Mouse (Mus musculus): ENCODE results near the gene Arhgap42.

Arhgap42 gene

DNA sequence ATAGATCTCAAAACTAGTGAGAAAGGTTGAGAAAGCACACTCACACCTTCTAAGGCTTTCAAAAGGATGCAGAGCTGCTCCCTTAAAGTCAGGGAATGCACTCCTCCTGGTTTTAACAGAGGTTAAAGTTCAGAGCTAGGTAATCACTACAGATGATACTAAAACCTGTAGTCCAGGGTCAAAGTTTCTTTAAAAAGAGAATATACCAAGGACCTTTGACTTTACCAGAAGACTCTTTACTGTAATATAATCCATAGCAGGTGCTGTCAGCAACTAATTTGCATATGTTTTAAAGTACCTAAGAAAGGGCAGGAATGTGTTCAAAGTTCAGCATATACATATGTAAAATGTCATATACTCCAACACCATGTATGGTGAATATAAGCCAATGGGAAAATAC lies 30.7 kb downstream of the Arhgap42 start:
- no peak for DNase-seq (ENCODE audit: low spot score)

DNA sequence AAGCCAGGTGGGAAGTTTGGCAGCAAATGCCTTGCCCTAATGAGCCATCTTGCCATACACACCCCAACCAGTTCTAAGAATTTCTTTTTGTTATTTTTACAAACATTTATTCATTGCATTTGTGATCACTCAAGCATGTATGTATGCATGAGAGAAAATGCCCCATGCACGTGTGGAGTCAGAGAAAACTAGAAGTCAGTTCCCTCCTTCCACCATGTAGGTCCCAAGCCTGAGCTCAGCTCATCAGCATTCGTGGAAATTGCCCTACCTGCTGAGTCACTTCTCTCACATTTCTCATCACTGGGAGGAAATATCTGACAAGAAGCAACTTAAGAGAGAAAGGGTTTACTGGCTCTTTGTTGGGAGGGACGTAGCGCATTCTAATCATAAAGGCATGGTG lies 31.6 kb downstream of the Arhgap42 start:
- no peak for DNase-seq (ENCODE audit: low spot score)

DNA sequence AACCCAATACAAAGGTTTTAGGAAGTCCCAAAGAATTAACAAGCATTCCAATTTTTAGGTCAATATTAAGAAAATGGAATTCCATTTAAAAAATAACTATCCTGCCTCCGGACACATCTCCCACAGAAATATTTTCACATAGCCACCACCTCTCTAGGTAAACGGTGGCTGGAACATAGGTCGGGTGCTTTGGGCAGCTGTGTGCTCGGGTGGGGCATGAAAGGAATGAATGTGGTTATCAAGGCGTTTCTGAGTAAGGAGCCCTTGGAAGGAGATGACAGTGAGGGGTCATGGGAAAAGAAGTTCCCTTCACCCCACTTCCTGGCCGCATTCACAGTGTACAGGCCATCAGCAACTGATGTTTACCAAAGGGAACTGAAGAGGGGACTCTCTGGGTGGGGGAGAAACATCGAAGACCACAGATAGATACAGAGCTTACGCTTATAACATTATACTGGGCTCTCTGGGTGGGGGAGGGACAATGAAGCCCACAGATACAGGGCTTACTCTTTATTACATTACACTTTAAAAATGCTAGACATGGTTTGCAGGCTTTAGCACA lies 38.0 kb downstream of the Arhgap42 start:
- DNase-seq (ENCODE audit: low spot score): no peak

DNA sequence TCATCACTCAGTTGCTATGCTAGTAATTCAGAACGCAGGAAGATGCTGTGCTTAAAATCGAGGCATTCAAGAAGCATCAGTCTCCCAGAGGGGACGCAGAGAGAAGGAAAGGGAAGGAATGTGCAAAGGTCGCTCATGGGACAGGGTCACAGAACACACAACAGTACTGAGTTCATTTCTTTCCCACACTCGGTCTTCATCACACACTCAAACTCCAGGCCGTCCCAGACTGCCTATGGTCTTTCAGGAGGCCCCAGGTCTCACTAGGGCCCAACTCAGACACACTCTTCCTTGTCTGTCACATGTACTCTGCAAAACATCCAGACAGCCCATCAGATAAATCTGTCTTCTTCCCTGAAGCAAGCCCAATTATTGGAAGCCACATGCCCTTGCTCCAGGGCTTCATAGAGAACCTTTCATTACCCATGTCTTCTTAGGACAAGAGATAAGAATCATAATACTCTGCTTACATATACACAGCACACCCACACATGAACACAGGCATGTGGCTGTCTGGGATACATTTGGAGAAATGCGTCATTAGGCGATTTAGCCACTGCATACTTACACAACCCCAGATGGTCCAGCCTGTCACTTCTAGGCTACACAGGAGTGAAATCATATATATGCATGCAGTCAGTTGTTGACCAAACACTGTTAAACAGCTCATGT lies 39.6 kb downstream of the Arhgap42 start:
- DNase-seq (ENCODE audit: low spot score): no peak

DNA sequence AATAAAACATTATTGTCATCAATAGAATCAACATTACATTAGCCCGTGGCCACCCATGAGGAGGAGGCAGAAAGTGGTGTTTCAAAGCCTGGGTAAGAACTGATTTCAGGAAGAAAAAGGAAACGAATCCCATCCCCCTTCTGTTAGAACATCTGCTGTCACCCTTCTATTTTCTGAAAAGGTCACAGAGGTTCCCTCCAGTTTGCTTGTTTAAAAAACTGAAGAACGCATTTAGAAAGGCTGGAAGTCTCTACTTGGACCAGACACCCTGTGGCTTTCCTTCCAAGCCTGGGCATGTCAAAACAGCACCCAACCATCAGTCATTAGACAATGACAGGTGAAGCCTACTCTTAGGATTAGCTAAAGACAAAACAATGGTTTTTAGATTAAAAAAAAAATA lies 40.3 kb downstream of the Arhgap42 start:
- no peak for DNase-seq (ENCODE audit: low spot score)

DNA sequence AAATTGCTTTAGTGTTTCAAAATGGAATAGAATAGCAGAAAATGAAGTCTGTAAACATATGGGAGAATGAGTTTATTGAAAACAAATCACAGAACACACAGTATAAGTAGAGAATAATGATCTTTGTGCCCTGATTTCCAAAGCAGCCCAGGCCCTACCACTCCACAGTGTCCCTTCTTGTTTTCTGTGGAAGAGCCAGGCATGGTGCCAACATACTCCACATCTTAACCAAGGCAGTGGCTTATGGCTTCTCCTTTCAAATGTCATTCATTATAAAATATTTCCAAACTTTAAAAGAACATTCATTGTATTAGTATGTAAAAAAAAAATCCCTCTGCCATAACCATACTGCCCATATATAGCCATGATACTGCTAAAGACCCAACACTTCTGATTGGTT lies 42.9 kb downstream of the Arhgap42 start:
- DNase-seq (ENCODE audit: low spot score): no peak

DNA sequence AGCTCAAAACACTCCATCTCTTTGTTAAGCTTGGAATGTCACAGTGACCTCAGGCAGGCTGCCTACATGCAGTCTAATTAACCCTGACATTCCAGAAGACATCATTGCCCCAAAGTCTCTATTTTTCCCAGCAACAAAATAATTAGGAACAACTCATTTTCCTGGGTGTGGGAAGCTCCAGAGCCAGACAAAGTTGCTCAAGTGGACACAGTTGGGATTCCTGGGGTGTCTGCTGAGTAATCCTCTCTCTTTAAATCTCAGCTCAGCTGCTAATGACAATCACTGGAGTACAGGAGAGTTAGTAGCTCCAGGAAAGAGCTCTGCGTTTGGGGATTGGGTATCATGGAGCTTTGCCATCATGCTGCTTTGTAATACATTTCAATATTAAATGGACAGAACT lies 44.4 kb downstream of the Arhgap42 start:
- DNase-seq (ENCODE audit: low spot score): no peak

DNA sequence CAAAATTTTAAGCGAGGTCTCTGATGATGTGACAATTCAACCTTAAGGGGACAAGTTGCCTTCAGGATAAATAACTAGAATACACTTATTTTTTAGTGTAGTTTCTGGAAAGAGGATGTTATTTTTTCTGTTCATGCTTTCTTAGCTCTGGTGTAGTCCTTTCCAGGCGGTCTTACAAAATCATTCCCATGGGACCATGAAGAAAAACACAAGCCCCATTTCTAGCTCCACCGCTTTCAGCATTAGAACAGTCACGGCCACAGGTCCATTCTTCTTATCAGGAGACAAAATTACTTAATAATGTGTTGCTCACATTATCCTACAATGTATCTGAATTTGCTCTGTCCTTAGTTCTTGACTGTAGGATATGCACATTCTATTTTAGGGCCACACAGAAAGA lies 46.2 kb downstream of the Arhgap42 start:
- no peak for DNase-seq (ENCODE audit: low spot score)

DNA sequence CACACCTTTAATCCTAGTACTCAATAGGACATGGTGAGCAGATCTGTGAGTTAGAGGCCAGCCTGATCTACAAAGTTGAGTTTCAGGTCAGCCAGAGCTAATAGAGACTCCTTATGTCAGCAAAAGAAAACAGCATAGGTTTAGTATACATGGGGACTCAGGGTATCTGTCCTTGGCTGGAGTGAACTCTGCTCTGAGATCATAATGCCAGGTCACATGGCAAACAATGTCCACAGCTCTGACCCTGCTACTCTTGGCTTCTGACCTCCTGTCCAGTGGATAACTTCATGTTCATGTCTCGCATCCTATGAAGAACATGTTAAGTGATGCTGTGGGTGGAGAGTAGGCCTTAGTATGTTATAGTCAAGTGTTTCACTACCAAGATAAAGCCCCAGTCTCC lies 48.1 kb downstream of the Arhgap42 start:
- DNase-seq (ENCODE audit: low spot score): no peak

DNA sequence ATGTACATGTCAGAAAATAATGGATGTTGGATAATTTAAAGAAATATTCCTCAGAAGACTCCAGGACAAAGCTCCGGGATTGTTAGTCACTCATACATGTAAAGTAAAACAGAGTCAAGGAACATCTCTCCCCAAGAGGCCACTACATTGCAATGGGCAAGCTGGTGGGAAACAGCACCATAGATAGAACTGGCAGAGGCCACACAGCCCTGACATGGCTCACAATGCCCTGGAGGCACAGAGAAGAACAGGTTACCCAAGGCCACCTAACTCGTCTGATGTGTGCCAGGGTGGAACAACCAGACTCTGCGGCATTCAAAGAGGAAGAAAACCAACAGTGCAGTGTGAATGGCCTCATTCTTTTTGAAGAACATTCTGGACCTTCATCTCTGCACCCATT lies 50.7 kb downstream of the Arhgap42 start:
- DNase-seq (ENCODE audit: low spot score): no peak

DNA sequence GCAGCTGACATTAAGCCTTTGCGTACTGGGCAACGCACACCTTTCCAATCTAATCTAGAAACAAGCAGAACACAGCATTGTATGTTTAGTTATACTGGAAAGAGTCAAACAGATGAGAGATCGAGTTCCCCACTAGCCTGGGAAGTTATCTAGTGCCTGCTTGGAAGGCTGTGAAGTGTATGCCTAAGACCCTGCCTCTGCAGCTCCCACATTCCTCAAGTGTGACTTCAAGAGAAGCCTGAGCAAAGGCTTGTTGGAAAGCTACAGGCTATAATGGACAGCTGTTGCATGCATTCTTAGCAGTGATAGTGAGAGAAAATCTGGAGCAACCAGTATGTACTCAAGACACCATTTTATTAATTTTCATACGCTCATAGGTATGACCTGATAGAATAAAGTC lies 61.2 kb downstream of the Arhgap42 start:
- no peak for DNase-seq (ENCODE audit: low spot score)

DNA sequence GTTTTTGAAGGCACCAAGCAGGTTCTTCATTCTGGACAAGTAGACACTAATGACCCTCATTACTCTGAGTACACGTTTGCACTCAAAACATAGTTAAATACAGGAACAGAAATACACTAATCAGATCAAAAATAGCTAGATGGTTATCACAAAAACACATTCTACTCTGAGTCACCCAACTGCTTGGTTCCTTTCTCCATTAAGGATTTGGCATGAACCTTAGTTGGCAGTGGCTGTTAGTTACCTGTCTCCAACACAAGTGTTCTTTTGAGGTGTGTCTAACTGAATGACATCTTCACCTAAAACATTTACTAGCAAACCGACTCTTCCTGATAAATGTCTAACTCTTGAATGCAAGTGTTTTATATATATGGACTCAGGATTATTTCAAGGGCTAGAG lies 64.0 kb downstream of the Arhgap42 start:
- DNase-seq (ENCODE audit: low spot score): no peak

DNA sequence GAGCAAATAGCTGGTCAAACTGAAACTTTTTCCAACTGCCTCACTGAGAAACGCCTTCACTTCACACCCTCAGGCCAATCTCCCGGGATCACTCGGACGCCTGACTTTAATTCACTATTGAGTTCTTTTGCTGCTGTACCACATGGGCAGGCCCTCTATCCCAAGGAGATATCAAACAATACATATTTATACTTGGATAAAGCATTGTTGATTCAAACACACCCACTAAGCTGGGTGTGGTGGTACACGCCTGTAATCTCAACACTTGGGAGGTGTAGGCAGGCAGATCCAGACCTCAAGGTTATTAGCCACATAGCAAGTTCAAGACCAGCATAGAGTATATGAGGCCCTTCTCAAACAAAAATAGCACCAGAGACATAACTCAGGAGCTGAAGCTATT lies 64.7 kb downstream of the Arhgap42 start:
- no peak for DNase-seq (ENCODE audit: low spot score)

DNA sequence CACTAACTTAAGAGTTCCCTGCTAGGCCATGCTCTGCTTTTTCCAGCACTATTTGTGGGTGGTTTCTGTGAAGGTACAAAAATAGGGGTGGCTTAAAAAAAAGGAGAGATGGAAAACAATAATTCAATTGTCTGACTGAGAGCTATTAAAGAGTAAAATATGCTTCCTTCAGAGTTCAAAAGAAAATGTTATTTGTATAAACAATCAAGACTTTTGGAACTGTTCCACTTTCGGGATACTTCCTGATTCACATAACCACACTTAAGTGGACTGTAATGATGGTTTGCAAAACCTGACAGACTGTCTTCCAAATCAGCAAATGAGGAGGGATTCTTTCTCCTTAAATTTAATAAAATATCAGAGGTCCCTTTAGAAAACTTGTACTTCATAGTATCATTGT lies 65.8 kb downstream of the Arhgap42 start:
- no peak for DNase-seq (ENCODE audit: low spot score)

DNA sequence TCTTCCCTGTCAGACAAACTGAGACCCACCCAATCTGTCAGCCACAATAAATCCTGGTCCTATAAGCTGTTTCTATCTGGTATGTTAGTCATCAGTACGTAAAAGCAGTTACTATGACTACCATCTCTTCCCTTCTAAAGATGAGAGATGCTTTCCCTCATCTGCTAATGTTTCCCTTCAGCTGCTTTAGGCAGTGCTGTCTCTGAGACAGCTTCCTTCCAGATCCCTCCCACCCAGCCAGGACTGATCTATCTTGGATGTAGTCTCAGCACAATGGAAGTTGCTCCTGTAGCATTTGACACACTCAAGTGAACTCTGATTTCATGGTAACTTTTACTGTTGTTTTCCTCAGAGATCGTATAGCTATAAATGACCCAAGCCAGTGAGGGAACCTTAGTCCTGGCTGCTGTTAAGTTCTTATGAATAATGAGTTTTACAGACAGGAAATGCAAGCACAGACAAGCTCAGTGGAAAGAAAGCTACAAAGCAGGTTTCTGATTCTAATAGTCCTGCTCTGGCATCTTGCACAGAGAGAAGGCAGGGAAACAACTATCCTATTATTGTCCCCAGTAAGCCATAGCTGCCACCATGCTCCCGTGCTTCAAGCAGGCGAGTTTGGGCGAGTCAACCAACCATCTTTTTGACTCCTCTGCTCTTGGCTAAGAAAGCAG lies 67.6 kb downstream of the Arhgap42 start:
- no peak for DNase-seq (ENCODE audit: low spot score)

DNA sequence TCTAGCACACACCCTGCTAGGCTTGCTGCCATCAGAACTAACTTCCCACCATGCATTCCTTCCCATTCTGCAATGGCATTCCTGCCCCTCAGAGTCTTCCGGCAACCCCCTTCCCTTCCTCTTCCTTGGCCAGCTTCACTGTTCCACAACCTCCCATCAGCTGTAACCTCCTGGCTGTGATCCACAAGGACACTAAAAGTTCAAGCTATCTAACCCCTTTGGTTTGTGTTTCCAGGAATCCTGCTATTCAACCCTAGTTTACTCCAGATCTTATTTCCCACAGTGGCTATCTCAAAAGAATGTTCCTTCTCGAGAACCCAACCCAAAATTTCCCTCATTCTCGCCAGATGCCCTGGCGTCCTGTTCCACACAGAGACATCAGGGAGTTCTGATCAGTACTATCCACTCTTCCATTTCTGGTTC lies 73.2 kb downstream of the Arhgap42 start:
- DNase-seq (ENCODE audit: low spot score): no peak

DNA sequence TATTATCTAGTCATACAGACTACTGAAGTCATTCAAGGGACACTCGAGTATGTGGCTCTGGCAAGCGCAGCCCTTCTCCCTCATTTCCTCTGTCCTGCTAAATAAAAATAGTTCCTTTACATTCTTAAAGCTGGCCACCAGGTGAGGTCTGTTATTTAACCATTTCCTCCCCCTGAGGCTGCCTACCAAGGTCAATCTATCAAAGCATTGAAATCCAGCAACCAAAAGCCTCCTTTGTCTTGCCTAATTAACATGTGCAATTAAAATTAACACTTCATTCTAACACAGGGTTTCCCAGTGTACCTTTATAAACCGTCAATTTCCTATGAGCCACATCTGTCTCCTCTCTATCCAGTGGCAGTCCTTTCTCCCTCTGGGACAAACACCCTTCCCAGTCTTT lies 78.2 kb downstream of the Arhgap42 start:
- DNase-seq (ENCODE audit: low spot score): no peak

DNA sequence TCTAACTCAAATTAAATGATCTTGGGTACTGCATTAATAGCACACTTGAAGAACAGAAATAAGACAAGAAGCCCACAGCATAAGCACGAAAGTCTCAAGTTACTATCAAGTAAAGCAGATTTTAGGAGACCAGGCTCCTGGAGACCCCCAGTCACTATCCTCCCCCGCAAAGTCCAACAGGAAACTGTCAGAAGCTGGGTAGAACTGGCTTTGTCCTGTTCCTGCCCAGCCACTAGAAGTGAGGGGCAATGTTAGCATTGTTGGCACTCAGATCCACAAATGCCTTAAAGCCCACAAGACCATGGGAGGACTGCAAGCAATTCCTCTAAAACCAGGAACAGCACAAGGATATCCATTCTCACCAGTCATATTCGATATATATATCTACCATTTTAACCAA lies 80.7 kb downstream of the Arhgap42 start:
- no peak for DNase-seq (ENCODE audit: low spot score)

DNA sequence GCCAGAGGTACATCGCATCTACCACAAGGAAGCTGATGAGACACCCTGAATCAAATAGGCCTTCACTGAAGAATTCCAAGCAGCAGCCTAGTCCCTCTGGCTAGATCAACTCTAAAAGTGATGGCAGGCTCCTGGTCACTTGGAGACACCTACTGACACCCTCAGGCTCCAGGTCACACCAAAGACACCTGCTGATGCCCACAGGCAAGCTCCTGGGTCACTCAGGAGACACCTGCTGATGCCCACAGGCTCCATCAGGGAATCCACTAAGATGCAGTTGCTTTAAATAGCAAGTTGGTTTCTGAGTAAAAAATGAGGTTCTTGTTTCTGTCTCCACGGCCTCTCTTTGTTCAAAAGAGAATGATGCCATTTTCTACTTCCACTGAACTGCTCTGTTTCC lies 81.5 kb downstream of the Arhgap42 start:
- DNase-seq (ENCODE audit: low spot score): no peak

DNA sequence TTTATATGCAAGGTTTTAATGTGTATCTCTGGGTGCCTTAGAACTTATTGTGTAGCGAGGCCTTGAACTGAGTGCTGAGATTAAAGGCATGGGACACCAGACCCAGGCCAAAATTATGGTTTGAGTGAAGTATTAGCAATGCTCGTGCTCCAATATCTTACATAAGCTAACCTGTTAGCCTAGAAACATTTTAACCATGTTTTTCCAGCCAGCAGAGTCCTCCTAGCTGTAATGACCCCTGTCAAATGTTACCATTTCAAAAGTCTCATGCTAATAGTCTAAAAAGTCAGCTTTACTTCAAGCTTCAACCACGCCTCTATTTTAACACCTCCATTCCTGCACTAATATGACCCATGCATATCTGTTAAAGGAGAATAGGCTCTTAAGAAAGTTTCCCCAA lies 84.3 kb downstream of the Arhgap42 start:
- no peak for DNase-seq (ENCODE audit: low spot score)

DNA sequence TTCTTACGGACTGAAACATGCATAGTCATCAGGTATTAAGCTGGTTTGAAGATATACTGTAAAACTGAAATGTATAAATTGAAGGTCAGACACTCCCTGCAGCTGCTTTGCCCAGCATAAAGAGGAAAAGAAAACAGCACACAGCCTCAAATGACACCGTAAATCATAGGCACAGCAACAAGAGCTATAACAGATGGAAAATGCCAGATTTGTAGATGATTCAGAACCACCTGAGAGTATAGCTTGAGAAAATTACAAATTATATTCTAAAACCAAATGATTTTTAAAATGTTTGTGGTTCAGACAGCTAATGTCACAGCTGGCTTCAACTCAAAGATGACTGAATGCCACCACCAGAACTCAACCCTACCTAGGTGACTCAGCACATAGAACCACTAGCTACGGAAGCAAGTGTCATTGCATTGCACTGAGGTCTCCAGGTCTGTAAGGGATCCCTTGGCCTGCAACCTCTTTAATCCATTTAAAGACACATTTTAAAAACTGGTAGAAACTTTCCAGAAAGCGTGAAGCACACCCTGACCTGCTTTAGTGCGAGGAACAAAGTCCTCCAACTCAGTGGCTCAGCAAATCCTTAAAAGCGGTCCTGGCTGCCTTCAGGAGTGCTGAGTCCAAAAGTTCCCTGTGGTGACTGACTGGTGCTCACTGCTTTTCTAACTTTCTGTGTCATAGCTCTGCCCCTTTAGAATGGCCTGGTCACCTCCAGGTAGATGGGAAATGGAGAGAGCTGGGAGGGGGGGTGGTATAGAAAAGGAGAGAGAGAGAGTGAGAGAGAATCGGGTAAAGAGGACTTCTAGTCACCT lies 94.4 kb downstream of the Arhgap42 start:
- no peak for DNase-seq (ENCODE audit: low spot score)

DNA sequence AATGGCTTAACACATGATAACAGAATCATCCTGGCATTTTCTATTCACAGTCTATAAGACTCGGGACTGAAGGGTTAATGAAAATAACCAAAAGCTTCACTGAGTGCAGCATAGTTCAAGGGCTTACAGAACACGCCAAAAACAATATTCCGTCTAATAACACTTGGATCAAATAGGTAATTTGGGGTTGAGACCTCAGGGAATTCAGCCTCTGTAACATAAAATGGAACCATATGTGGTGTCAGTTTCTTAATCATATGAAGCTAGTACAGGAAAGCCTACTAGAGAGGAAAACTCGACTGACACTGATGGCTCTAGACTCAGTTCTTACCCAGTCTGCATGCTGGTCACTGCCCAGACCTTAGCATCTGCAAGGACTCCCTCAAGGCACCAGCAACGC lies 95.8 kb downstream of the Arhgap42 start:
- DNase-seq (ENCODE audit: low spot score): no peak

DNA sequence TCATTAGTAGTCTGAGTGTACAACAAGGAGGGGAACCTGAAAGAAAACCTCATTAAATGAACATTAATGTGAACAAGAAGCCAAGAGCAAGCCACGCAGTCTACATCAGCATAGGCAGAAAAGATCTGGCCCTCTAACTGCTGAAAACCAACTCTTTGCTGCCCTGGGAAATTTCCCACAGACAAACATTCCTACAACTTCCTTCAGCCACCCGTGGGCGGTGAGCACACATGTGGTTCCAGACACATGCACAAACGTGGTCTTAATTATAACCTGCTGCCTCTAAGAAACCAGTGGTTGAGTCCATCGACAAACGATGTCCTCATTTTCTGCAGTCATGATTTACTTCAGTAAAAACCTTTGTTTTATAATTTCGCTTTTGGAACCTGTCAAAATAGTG lies 96.3 kb downstream of the Arhgap42 start:
- DNase-seq (ENCODE audit: low spot score): no peak

Measured in layer of hippocampus, adult 11-12 months (tissue).